ENCODE assay signal across 26 mouse cellular contexts in the genomic region with DNA sequence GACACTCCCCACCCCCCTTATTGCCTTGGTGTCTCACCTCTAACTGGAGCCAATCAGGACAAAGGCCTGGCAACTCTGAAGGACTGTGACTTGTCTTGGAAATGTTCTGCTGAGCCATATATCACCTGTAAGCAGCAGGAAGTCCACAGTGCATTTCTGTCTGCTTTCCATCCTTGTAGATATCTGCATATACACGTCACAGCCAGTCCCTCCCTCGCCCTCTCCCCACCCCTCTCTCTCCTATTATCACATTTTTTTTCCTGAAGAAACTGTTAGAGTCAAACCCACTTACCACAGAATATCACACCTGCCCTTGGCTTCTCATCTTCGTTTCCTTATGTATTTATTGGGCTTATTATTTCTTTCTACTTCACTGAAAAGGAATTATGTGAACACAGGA. TPM values are rescaled to one million over a fixed set of nuclear protein-coding genes. Genes with fewer than 3 reads are reported as not detected.
DNase-seq lines count a peak whose midpoint lies in the region; ATAC-seq and TF ChIP-seq lines count a peak whose summit lies in the region.
"Had no signal": no experiment of that assay in that cellular context is flagged by ENCODE, and none has a peak within 500 bp of the region (broad histone marks: within the 10 kb centered on the region; RNA-seq: fewer than 3 reads in every experiment).

No protein-coding gene starts in this region.

- no peak overlapping the region; the same call in 1 of the 2 replicates for H3K27ac ChIP-seq in CH12.LX (ENCODE audit: insufficient read depth, low read depth)
- H3K27ac ChIP-seq in MEL (ENCODE audit: control insufficient read depth, low read depth, low read length) = no peak overlapping the region
- H3K27ac ChIP-seq in intestine, embryonic 15.5 days = no peak overlapping the region
- H3K27ac ChIP-seq in kidney, embryonic 14.5 days (ENCODE audit: low read depth, low read length) = no peak overlapping the region
- H3K27ac ChIP-seq: forebrain, embryonic 10.5 days; heart, adult 2 months; heart, embryonic 10.5 days; heart, embryonic 13.5 days; hindbrain, embryonic 14.5 days; hindbrain, postnatal 0 days had no signal

- DNase-seq in CH12.LX (ENCODE audit: extremely low read depth) (peak; percentile 48), MEL (ENCODE audit: low read depth, low spot score) (peak; percentile 37)
- no peak for DNase-seq in Muller cell, postnatal 12 days (ENCODE audit: inconsistent ontology term)
- DNase-seq: adrenal gland, postnatal 10 days; adrenal gland, postnatal 36 days; cerebellum, adult 18-20 months; cerebellum, adult 9-10 months; cerebellum, postnatal 14 days; forebrain, postnatal 0 days; gastrocnemius, postnatal 36 days; heart, adult 2 months; heart, postnatal 14 days; heart, postnatal 4 days had no signal

- in situ Hi-C loops in CH12.LX (cut with MboI; ENCODE audit: low pct_ligation_motif_present, low pct_unique_long_range_greater_than_20kb, low sequenced_read_pairs) = no loop called here

- H3K36me3 ChIP-seq in CH12.LX (replicated peaks in 1 of 2; ENCODE audit: control insufficient read depth in 1 of 2, insufficient read depth in 1 of 2, low read length in 1 of 2) (peaks cover 11 to 22% of the 10 kb centered on the region in 2 experiments), MEL (ENCODE audit: control insufficient read depth in 1 of 2, insufficient read depth in 2 of 2, low read length in 2 of 2) (no peaks in the 10 kb centered on the region)
- no peaks in the 10 kb centered on the region for H3K36me3 ChIP-seq in intestine, embryonic 15.5 days
- no peaks in the 10 kb centered on the region for H3K36me3 ChIP-seq in kidney, embryonic 14.5 days (ENCODE audit: control insufficient read depth, insufficient read depth, low read length)
- H3K36me3 ChIP-seq: forebrain, embryonic 10.5 days; G1E; heart, embryonic 10.5 days; heart, embryonic 13.5 days had no signal

- peak; percentile 90 for ATAC-seq in intestine, embryonic 15.5 days
- ATAC-seq in megakaryocyte progenitor cell, adult 5-6 weeks (replicated peaks; ENCODE audit: poor library complexity) = 0 out of 2 replicates have a peak, but pooled peaks have one; percentile 23
- ATAC-seq in megakaryocyte-erythroid progenitor cell, adult 5-6 weeks (replicated peaks; ENCODE audit: low FRiP score, low TSS enrichment, poor library complexity, severe bottlenecking) = no peak
- no peak for ATAC-seq in CD4-positive, CD25-positive, alpha-beta regulatory T cell, adult 4 months
- no peak for ATAC-seq in kidney, embryonic 14.5 days (ENCODE audit: low FRiP score, low TSS enrichment)
- ATAC-seq: forebrain, embryonic 14.5 days; forebrain, postnatal 0 days; hindbrain, postnatal 0 days; Patski had no signal

- H3K79me2 ChIP-seq in CH12.LX (replicated peaks; ENCODE audit: control insufficient read depth, extremely low read depth, insufficient read depth, poor library complexity, severe bottlenecking) (no peaks in the 10 kb centered on the region), MEL (ENCODE audit: control insufficient read depth, insufficient read depth, low read length, poor library complexity) (no peaks in the 10 kb centered on the region)

- dilution Hi-C loops in CH12.LX (cut with MboI; ENCODE audit: extremely low pct_ligation_motif_present, extremely low pct_unique_long_range_greater_than_20kb, low sequenced_read_pairs) = no loop called here

- H3K4me2 ChIP-seq in CH12.LX (ENCODE audit: insufficient read depth, low read depth, poor library complexity, severe bottlenecking) = peak overlapping the region; percentile 17; the same call in 1 of the 2 replicates
- no peak overlapping the region for H3K4me2 ChIP-seq in intestine, embryonic 15.5 days (replicated peaks)
- no peak overlapping the region for H3K4me2 ChIP-seq in kidney, embryonic 14.5 days (replicated peaks; ENCODE audit: low read depth, low read length)
- H3K4me2 ChIP-seq: heart, embryonic 13.5 days; hindbrain, embryonic 14.5 days had no signal

- H3K9ac ChIP-seq in CH12.LX (ENCODE audit: insufficient read depth, low read depth) = peak overlapping the region; percentile 42; the same call in 1 of the 2 replicates
- H3K9ac ChIP-seq in MEL (ENCODE audit: control insufficient read depth, low read depth, low read length, poor library complexity, severe bottlenecking) = no peak overlapping the region
- no peak overlapping the region for H3K9ac ChIP-seq in intestine, embryonic 15.5 days
- H3K9ac ChIP-seq in kidney, embryonic 14.5 days (ENCODE audit: low read depth, low read length) = no peak overlapping the region
- H3K9ac ChIP-seq: forebrain, postnatal 0 days; heart, embryonic 13.5 days; hindbrain, embryonic 14.5 days had no signal

- H3K4me1 ChIP-seq in CH12.LX (ENCODE audit: control insufficient read depth in 1 of 2, insufficient read depth in 2 of 2) (peaks cover 26 to 62% of the 10 kb centered on the region in 2 experiments), MEL (ENCODE audit: control insufficient read depth in 1 of 2, insufficient read depth in 2 of 2, low read length in 2 of 2) (no peaks in the 10 kb centered on the region; a peak in 1 of 4 replicates)
- H3K4me1 ChIP-seq in intestine, embryonic 15.5 days (replicated peaks) = no peaks in the 10 kb centered on the region
- H3K4me1 ChIP-seq in kidney, embryonic 14.5 days (ENCODE audit: control insufficient read depth, insufficient read depth, low read length) = no peaks in the 10 kb centered on the region
- H3K4me1 ChIP-seq: forebrain, embryonic 10.5 days; heart, embryonic 13.5 days had no signal

- no peak; the same call in 1 of the 2 replicates for TF ChIP-seq POLR2A in CH12.LX (IDR thresholded peaks at IDR 0.05; ENCODE audit: low read depth, low read length)
- TF ChIP-seq POLR2A in MEL (IDR thresholded peaks at IDR 0.05; ENCODE audit: control insufficient read depth in 1 of 2, insufficient read depth in 1 of 2, low read depth in 1 of 2, low read length in 2 of 2, poor library complexity in 1 of 2) = no peak

- H3K9me3 ChIP-seq in CH12.LX (replicated peaks; ENCODE audit: low read length) (peaks cover 6% of the 10 kb centered on the region), MEL (replicated peaks; ENCODE audit: insufficient read depth, low read length) (no peaks in the 10 kb centered on the region)
- H3K9me3 ChIP-seq in intestine, embryonic 15.5 days = no peaks in the 10 kb centered on the region
- H3K9me3 ChIP-seq in kidney, embryonic 14.5 days (ENCODE audit: control insufficient read depth, low read length) = peaks cover 2% of the 10 kb centered on the region

- 39% methylated on average over 3 of the region's 3 CpGs for WGBS in intestine, embryonic 15.5 days
- 50% methylated on average over 3 of the region's 3 CpGs for WGBS in kidney, embryonic 14.5 days

- H3K27me3 ChIP-seq in CH12.LX (replicated peaks) (no peaks in the 10 kb centered on the region), MEL (ENCODE audit: control insufficient read depth in 1 of 2, insufficient read depth in 2 of 2, low read length in 2 of 2) (no peaks in the 10 kb centered on the region)
- no peaks in the 10 kb centered on the region for H3K27me3 ChIP-seq in intestine, embryonic 15.5 days (replicated peaks)
- H3K27me3 ChIP-seq in kidney, embryonic 14.5 days (ENCODE audit: control insufficient read depth, insufficient read depth, low read length) = no peaks in the 10 kb centered on the region
- H3K27me3 ChIP-seq: heart, embryonic 13.5 days had no signal

- H3K4me3 ChIP-seq in CH12.LX (replicated peaks in 1 of 3; ENCODE audit: low read depth in 2 of 3, low read length in 2 of 3, poor library complexity in 1 of 3) (peak overlapping the region; percentile 47 to 52 (median 51)), MEL (ENCODE audit: control insufficient read depth in 1 of 2, insufficient read depth in 1 of 2, low read depth in 2 of 2, low read length in 2 of 2) (no peak overlapping the region)
- H3K4me3 ChIP-seq in intestine, embryonic 15.5 days (replicated peaks) = no peak overlapping the region
- no peak overlapping the region for H3K4me3 ChIP-seq in kidney, embryonic 14.5 days (ENCODE audit: low read length)
- H3K4me3 ChIP-seq: forebrain, embryonic 10.5 days; heart, adult 2 months; heart, embryonic 10.5 days; heart, embryonic 13.5 days had no signal

- TF ChIP-seq RAD21 in CH12.LX (IDR thresholded peaks at IDR 0.05; ENCODE audit: low read depth, low read length) = no peak
- TF ChIP-seq RAD21 in MEL (IDR thresholded peaks at IDR 0.05; ENCODE audit: low read depth, low read length) = no peak

- no peak for TF ChIP-seq CTCF in CH12.LX (conservative IDR thresholded peaks at IDR 0.05 in 1 of 2, IDR thresholded peaks at IDR 0.05 in 1 of 2; ENCODE audit: low read depth in 2 of 2, low read length in 2 of 2)
- TF ChIP-seq CTCF in MEL (IDR thresholded peaks at IDR 0.05 in 2 of 3, conservative IDR thresholded peaks at IDR 0.05 in 1 of 3; ENCODE audit: control insufficient read depth in 1 of 3, insufficient read depth in 1 of 3, low read depth in 2 of 3, low read length in 3 of 3, poor library complexity in 1 of 3, severe bottlenecking in 1 of 3) = no peak

- TF ChIP-seq EP300 in CH12.LX (IDR thresholded peaks at IDR 0.05; ENCODE audit: low read length) (no peak), MEL (IDR thresholded peaks at IDR 0.05; ENCODE audit: low read depth in 1 of 2, low read length in 2 of 2) (no peak)

TF ChIP-seq in CH12.LX, 34 proteins besides CTCF, POLR2A, EP300 and RAD21 (continues in another document):
- TF ChIP-seq SIN3A (IDR thresholded peaks at IDR 0.05; ENCODE audit: low read length) (no peak), ZNF384 (IDR thresholded peaks at IDR 0.05; ENCODE audit: low read depth, low read length) (peak; percentile 80), TCF12 (IDR thresholded peaks at IDR 0.05; ENCODE audit: low read depth, low read length) (peak; percentile 40; the same call in 1 of the 2 replicates)

TF ChIP-seq in MEL, 35 proteins besides CTCF, POLR2A, EP300 and RAD21 (continues in another document):
- TF ChIP-seq ZNF384 (IDR thresholded peaks at IDR 0.05; ENCODE audit: low read depth, low read length) (peak; percentile 48; the same call in 1 of the 2 replicates), GABPA (IDR thresholded peaks at IDR 0.05; ENCODE audit: low read depth, low read length) (no peak)

RNA-seq across cellular contexts. Expression of a gene that starts 13.3 kb away (rescaled TPM):
- 12.5 and 15.4 TPM in 2 replicates for total RNA-seq in CH12.LX (2012; rRNA removed)
- total RNA-seq in CH12.LX (2014; rRNA removed) = 15.7 and 15.8 TPM in 2 replicates
- 14.9 and 15.8 TPM in 2 replicates for polyA plus RNA-seq in CH12.LX (2012; ENCODE audit: insufficient read length, low read depth)
- 5.3 and 5.7 TPM in 2 replicates for total RNA-seq in MEL (2012; rRNA removed)
- 10 to 100 TPM in 1 of 2 experiments, not detected in 1; 12.1 TPM for polyA plus RNA-seq in MEL (2012; ENCODE audit: insufficient read depth in 1 of 2, insufficient read length in 2 of 2, low read depth in 1 of 2, low replicate concordance in 2 of 2, missing spikeins in 1 of 2)
- 14.1 and 16.1 TPM in 2 replicates for polyA plus RNA-seq in intestine, embryonic 15.5 days (2015; fragmentation: Nextera tagmentation; extraction: Ambion mirVana)
- 9.1 and 10.2 TPM in 2 replicates for total RNA-seq in megakaryocyte progenitor cell, adult 5-6 weeks (2015)
- 13.8 and 17.2 TPM in 2 replicates for total RNA-seq in megakaryocyte progenitor cell, adult 5-6 weeks (2017)
- 15.2 and 19.6 TPM in 2 replicates for total RNA-seq in megakaryocyte-erythroid progenitor cell, adult 5-6 weeks (2014; fragmentation: Nextera tagmentation)
- total RNA-seq in megakaryocyte-erythroid progenitor cell, adult 5-6 weeks (2017) = 11.0 and 12.1 TPM in 2 replicates
- polyA plus RNA-seq in CD4-positive, CD25-positive, alpha-beta regulatory T cell, adult 4 months (2017; shearing (Covaris generic)) = 1 to 10 TPM; 3.2 to 4.3 TPM
- 13.5 and 18.6 TPM in 2 replicates for polyA plus RNA-seq in kidney, embryonic 14.5 days (2014; fragmentation: Nextera tagmentation; extraction: Ambion mirVana)
- polyA plus RNA-seq: G1E had no signal

Comparison
In these comparisons a context has a peak if more than half of its experiments do, and no peak if none do; other contexts are left out.
1. H3K4me3 ChIP-seq: peak in CH12.LX (3 of 3); none in MEL (0 of 2), intestine, embryonic 15.5 days (single experiment) and kidney, embryonic 14.5 days (single experiment).
2. ATAC-seq: peak in intestine, embryonic 15.5 days (single experiment) and megakaryocyte progenitor cell, adult 5-6 weeks (single experiment); none in megakaryocyte-erythroid progenitor cell, adult 5-6 weeks (single experiment), CD4-positive, CD25-positive, alpha-beta regulatory T cell, adult 4 months (single experiment) and kidney, embryonic 14.5 days (single experiment).